In the genomic region with DNA sequence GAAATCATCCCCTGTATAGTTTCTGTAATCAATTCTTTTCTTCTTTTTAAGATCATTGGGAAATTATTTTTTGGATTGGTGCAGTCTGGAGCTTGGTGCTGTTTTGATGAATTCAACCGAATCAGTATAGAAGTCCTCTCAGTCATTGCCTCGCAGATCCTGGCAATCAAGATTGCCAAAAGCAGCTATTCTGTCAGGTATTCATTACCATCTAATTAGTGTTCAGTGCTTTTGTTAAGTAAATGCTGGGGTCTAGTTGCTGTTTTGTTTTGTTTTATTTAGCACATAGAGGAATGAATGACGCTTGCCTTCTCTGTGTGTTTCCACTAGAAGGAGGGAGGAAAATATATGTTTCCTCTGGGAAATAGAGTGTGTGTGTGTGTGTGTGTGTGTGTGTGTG, we compare ENCODE assay signal across 17 mouse cellular contexts.
"Had no signal": no experiment of that assay in that cellular context is flagged by ENCODE, and none has a peak within 500 bp of the region (broad histone marks: within the 10 kb centered on the region; RNA-seq: fewer than 3 reads in every experiment).

No protein-coding gene starts in this region.

- H3K9ac ChIP-seq: liver, postnatal 0 days; lung, embryonic 15.5 days; midbrain, embryonic 13.5 days; midbrain, embryonic 15.5 days; neural tube, embryonic 12.5 days had no signal

- H3K36me3 ChIP-seq: lung, embryonic 15.5 days; midbrain, embryonic 13.5 days; midbrain, embryonic 15.5 days; neural tube, embryonic 12.5 days had no signal

- ATAC-seq: liver, postnatal 0 days; lung, postnatal 0 days; midbrain, embryonic 13.5 days; midbrain, embryonic 15.5 days had no signal

- H3K27ac ChIP-seq: lung, embryonic 15.5 days; macrophage; midbrain, embryonic 13.5 days; midbrain, embryonic 15.5 days; neural tube, embryonic 12.5 days had no signal

- H3K27me3 ChIP-seq: lung, embryonic 15.5 days; megakaryocyte, embryonic 14.5 days; midbrain, embryonic 13.5 days; midbrain, embryonic 15.5 days; neural tube, embryonic 12.5 days had no signal

- H3K4me2 ChIP-seq: lung, embryonic 15.5 days; midbrain, embryonic 11.5 days; midbrain, embryonic 13.5 days; midbrain, embryonic 15.5 days; neural tube, embryonic 12.5 days had no signal

- H3K4me3 ChIP-seq: lung, embryonic 15.5 days; megakaryocyte, embryonic 14.5 days; midbrain, embryonic 13.5 days; midbrain, embryonic 15.5 days; neural tube, embryonic 12.5 days had no signal

- H3K4me1 ChIP-seq: lung, embryonic 15.5 days; megakaryocyte, embryonic 14.5 days; midbrain, embryonic 15.5 days had no signal

- H3K9me3 ChIP-seq: lung, embryonic 15.5 days; megakaryocyte, embryonic 14.5 days; midbrain, embryonic 13.5 days; midbrain, embryonic 15.5 days; neural tube, embryonic 12.5 days had no signal

- DNase-seq: liver, postnatal 0 days; lung, adult 2 months; lung, postnatal 14 days; lung, postnatal 36 days; right cerebral cortex, postnatal 14 days; spleen, adult 18-20 months; thymus, adult 18-20 months; thymus, postnatal 25 days; thymus, postnatal 4 days had no signal
